Mouse (Mus musculus) megakaryocyte, adult 5-6 weeks (primary cell): ENCODE data around the gene Syt2. TPM values are rescaled to one million over a fixed set of nuclear protein-coding genes. Genes with fewer than 3 reads are reported as not detected.
A peak's percentile ranks its signal among the peaks of the same experiment; 100 is the strongest.

Experiments
- ATAC-seq: 2 replicates; pipeline ENCODE4 v1.8.0; 2016; ENCODE audit warnings: mild to moderate bottlenecking, inconsistent platforms; ENCODE audit not compliant: poor library complexity, severe bottlenecking
- total RNA-seq, 2 experiments: library from RNA; stranded (forward) in 1 of 2; stranded (reverse) in 1 of 2; fragments of 153-499, 151-499 nt in 1 of 2; fragments of 221-1000, 200-1000 nt in 1 of 2; gene quantifications; 2 replicates each; pipeline versions ENCODE4 v1.2.3 to v1.2.4; 2015 to 2017

Syt2 gene
- total RNA-seq, 2 experiments from 2014 or later, result not detected

- no peak for ATAC-seq
Observed at GRCm38 (mm10) chr1:134737463-134737862, 91.0 kb downstream of the Syt2 start.

GRCm38 (mm10) chr1:134741433-134741832 lies 95.0 kb downstream of the Syt2 start:
- no peak for ATAC-seq

GRCm38 (mm10) chr1:134741946-134742661 lies 95.6 kb downstream of the Syt2 start:
- no peak for ATAC-seq

- ATAC-seq, result peak; percentile 45; the same call in 1 of the 2 replicates
Observed at GRCm38 (mm10) chr1:134745648-134746047, 99.2 kb downstream of the Syt2 start.

- ATAC-seq, result peak; percentile 85
Observed at GRCm38 (mm10) chr1:134747236-134748174, 101.0 kb downstream of the Syt2 start.

- no peak for ATAC-seq
Observed at GRCm38 (mm10) chr1:134749889-134750288, 103.4 kb downstream of the Syt2 start.

- ATAC-seq, result peak; percentile 55
Observed at GRCm38 (mm10) chr1:134752447-134752846, 106.0 kb downstream of the Syt2 start.

GRCm38 (mm10) chr1:134753751-134754630 lies 107.5 kb downstream of the Syt2 start:
- ATAC-seq, result no peak

GRCm38 (mm10) chr1:134754818-134755217 lies 108.3 kb downstream of the Syt2 start:
- ATAC-seq, result no peak

- ATAC-seq, result no peak
Observed at GRCm38 (mm10) chr1:134755548-134756189, 109.2 kb downstream of the Syt2 start.

- no peak for ATAC-seq
Observed at GRCm38 (mm10) chr1:134756190-134756873, 109.9 kb downstream of the Syt2 start.

- no peak for ATAC-seq
Observed at GRCm38 (mm10) chr1:134757230-134757629, 110.8 kb downstream of the Syt2 start.

- ATAC-seq, result no peak
Observed at GRCm38 (mm10) chr1:134759133-134759532, 112.7 kb downstream of the Syt2 start.

- ATAC-seq, result no peak
Observed at GRCm38 (mm10) chr1:134760642-134761041, 114.2 kb downstream of the Syt2 start.

- ATAC-seq, result no peak
Observed at GRCm38 (mm10) chr1:134761534-134761933, 115.1 kb downstream of the Syt2 start.

GRCm38 (mm10) chr1:134763250-134763649 lies 116.8 kb downstream of the Syt2 start:
- no peak for ATAC-seq

GRCm38 (mm10) chr1:134763776-134764438 lies 117.4 kb downstream of the Syt2 start:
- ATAC-seq, result no peak

GRCm38 (mm10) chr1:134764831-134765458 lies 118.5 kb downstream of the Syt2 start:
- no peak for ATAC-seq

GRCm38 (mm10) chr1:134766448-134766847 lies 120.0 kb downstream of the Syt2 start:
- ATAC-seq, result no peak
